Mouse (Mus musculus): Measurements from ENCODE around the gene Gm4869. TPM values are rescaled to one million over a fixed set of nuclear protein-coding genes. Genes with fewer than 3 reads are reported as not detected.
"Not testable (repeated sequence)": the region's sequence is repeated elsewhere in the genome, so short reads cannot be mapped to it uniquely, and the experiment has no call there.

Gm4869 gene
- total RNA-seq (2017) = not detected in 3 replicates

- no peak for ATAC-seq (replicated peaks; ENCODE audit: insufficient number of reproducible peaks, low FRiP score, low TSS enrichment, poor library complexity, severe bottlenecking)
Observed at GRCm38 (mm10) chr5:140445345-140445744, at the start of gene Gm4869. Gm4869 (plus strand) TSS chr5:140445645.

DNA sequence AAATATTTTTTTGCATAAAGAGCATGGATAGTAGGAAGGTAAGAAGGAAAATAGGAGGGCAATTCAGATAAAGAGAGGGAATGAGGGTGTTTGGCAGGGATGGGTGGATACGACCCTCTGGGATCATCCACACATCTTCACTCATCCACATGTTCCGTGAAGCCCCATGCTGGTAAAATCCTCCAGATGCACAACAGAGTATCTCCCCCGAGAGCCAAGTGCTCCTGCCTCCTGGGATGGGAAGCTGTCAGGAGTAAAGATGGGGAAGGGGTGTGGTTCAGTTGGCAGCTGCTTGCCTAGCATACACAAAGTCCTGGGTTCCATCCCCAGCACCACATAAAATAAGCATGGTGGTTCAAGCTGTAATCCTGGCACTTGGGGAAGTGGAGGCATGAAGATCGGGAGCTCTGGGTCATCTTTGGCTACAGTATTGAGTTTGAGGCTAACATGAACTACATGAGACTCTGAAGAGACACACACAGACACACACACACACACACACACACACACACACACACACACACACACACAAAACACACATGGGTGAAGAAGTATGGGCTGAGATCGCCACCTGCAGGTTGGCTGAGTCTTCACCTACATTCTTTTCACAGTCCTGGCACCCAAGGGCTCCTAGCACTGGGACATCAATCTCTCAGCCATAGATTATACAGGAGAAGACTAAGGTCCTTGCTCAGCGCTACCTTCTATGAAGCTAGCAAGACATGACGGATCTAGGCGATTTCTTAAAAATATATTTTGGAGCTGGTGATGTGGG, 49.1 kb upstream of the Gm4869 start:
- ATAC-seq (replicated peaks; ENCODE audit: insufficient number of reproducible peaks, low FRiP score, low TSS enrichment, poor library complexity, severe bottlenecking) = 0 out of 2 replicates have a peak, but pooled peaks have one; percentile 50

GRCm38 (mm10) chr5:140402640-140403270, 42.7 kb upstream of the Gm4869 start:
- ATAC-seq (replicated peaks; ENCODE audit: insufficient number of reproducible peaks, low FRiP score, low TSS enrichment, poor library complexity, severe bottlenecking) = no peak

- ATAC-seq (replicated peaks; ENCODE audit: insufficient number of reproducible peaks, low FRiP score, low TSS enrichment, poor library complexity, severe bottlenecking) = no peak
Observed at GRCm38 (mm10) chr5:140405126-140405525, 40.3 kb upstream of the Gm4869 start.

- no peak for ATAC-seq (replicated peaks; ENCODE audit: insufficient number of reproducible peaks, low FRiP score, low TSS enrichment, poor library complexity, severe bottlenecking)
Observed at GRCm38 (mm10) chr5:140406666-140407065, 38.8 kb upstream of the Gm4869 start.

- no peak for ATAC-seq (replicated peaks; ENCODE audit: insufficient number of reproducible peaks, low FRiP score, low TSS enrichment, poor library complexity, severe bottlenecking)
Observed at GRCm38 (mm10) chr5:140408801-140409200, 36.6 kb upstream of the Gm4869 start.

DNA sequence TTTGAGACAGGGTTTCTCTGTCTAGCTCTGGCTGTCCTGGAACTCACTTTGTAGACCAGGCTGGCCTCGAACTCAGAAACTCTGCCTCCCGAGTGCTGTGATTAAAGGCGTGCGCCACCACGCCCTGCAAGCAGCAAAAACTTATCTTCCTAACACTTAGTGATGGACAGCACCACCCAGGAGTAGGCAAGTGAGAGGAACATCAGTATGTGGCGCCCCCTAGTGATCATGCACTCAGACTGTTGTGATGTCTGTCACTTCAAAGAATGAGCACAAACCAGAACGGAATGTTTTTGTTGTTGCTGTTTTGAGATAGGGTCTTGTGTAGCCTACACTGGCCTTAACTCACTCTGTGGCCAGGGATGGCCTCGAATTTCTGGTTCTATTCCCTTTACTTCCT, 34.1 kb upstream of the Gm4869 start:
- peak; percentile 66 for ATAC-seq (replicated peaks; ENCODE audit: insufficient number of reproducible peaks, low FRiP score, low TSS enrichment, poor library complexity, severe bottlenecking)

DNA sequence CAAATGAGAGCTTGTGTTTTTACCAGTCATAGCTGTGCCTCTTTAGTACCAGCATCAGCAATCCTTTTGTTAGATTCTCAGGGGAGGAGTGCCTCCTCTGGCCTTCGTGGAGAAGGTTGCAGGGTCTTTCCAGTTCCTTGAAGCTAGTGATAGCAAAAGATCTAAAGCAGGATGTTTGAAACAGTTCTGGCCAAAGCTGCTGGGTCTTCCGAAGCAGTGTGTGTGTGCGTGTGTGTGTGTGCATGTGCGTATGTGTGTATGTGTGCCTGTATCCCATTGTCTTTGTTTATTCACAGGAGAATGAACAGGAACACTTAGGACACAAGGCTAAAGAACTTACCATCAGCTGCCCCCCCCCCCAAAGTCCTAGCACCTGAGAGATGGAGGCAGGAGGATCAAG, 30.8 kb upstream of the Gm4869 start:
- no peak for ATAC-seq (replicated peaks; ENCODE audit: insufficient number of reproducible peaks, low FRiP score, low TSS enrichment, poor library complexity, severe bottlenecking)

DNA sequence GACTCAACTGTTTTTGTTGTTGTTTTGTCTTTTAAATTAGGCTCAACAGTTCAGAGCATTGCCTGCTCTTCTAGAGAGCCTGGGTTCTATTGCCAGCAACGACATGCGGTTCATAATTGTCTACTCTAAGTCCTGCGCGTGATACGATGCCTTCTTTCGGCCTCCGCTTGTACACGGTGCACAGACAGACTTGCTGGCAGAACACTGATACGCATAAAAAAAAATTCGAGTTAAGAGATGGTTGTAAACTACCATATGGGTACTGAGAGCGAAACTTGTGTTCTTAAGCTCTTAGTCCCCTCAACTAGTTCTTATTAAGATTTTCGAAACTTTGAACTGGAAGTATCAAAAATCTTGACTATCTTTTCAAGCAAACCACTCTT, 27.3 kb upstream of the Gm4869 start:
- ATAC-seq (replicated peaks; ENCODE audit: insufficient number of reproducible peaks, low FRiP score, low TSS enrichment, poor library complexity, severe bottlenecking) = no peak

GRCm38 (mm10) chr5:140418489-140419441, 26.7 kb upstream of the Gm4869 start, which contains the start of gene Eif3b:
Eif3b (plus strand) TSS chr5:140419328.
- peak; percentile 91 for ATAC-seq (replicated peaks; ENCODE audit: insufficient number of reproducible peaks, low FRiP score, low TSS enrichment, poor library complexity, severe bottlenecking)

- 0 out of 2 replicates have a peak, but pooled peaks have one; percentile 7 for ATAC-seq (replicated peaks; ENCODE audit: insufficient number of reproducible peaks, low FRiP score, low TSS enrichment, poor library complexity, severe bottlenecking)
Observed at GRCm38 (mm10) chr5:140419442-140420080, 25.9 kb upstream of the Gm4869 start.

DNA sequence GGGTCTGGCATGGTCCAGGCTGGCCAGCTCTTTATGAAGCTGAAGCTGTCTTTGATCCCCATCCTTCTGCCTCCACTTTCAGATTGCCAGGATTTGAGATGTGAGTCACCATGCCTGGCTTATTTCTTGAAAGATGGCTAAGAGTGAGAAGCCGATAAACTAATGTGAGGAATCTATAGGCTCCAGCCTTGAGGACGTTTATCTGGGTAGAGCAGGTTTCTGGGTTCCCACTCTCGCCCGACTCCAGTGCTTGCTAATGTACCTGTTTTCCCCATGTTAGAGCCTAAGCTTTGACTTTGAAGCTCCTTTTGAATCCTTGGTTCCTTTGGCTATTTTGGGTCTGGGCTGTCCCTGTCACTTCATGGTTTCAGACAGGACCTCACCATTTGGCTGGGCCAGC, 24.8 kb upstream of the Gm4869 start:
- ATAC-seq (replicated peaks; ENCODE audit: insufficient number of reproducible peaks, low FRiP score, low TSS enrichment, poor library complexity, severe bottlenecking) = no peak

DNA sequence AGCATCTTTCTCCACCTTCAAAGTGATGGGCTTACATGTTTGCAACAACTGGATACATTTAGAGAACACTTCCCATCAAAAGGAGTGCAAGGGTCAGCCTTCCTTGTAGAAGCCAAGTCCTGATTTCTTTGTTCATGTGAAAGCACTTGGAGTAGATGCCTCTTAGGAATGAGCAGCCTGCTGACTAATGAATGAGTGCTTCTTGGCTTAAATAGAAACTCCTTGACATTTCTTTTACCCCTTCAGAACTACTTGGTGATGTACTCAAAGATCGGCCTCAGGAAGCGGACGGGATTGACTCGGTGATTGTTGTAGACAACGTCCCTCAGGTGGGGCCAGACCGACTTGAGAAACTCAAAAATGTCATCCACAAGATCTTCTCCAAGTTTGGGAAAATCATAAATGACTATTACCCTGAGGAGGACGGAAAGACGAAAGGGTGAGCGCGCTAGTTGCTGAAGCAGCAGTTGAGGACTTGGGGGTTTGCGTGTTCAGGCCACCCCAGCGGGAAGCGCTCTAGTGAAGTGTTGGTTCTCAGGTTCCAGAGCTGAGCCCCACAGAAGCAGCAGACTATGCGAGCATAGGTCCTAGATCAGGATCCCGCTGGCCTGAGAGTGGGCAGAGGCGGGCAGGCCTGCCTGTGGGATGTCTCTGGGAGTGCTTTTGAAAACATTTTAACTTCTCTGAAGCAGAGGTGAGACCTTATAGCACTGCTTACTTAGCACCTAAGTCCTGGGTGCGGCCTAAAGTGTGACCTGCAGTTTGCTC, 20.2 kb upstream of the Gm4869 start:
- no peak for ATAC-seq (replicated peaks; ENCODE audit: insufficient number of reproducible peaks, low FRiP score, low TSS enrichment, poor library complexity, severe bottlenecking)

- ATAC-seq (replicated peaks; ENCODE audit: insufficient number of reproducible peaks, low FRiP score, low TSS enrichment, poor library complexity, severe bottlenecking) = not testable (repeated sequence)
Observed at GRCm38 (mm10) chr5:140439117-140439516, 6.3 kb upstream of the Gm4869 start.

DNA sequence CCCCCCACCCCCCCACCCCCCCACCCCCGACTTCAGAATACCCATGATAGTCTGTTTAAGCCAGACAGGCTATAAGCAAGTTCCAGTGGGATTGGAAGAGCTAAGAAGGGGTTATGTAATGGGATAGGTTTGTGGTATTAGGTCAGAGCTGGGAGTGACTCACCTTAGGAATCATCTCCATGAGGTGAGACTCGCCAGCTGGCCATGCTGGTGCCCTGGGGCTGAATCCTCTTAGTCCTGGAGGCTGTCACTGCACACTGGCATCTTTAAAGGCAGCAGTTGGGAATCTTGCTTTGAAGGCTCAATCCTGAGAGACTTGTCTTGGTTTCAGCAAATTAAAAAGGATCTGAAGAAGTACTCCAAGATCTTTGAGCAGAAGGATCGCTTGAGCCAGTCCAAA, 4.0 kb upstream of the Gm4869 start:
- ATAC-seq (replicated peaks; ENCODE audit: insufficient number of reproducible peaks, low FRiP score, low TSS enrichment, poor library complexity, severe bottlenecking) = no peak

DNA sequence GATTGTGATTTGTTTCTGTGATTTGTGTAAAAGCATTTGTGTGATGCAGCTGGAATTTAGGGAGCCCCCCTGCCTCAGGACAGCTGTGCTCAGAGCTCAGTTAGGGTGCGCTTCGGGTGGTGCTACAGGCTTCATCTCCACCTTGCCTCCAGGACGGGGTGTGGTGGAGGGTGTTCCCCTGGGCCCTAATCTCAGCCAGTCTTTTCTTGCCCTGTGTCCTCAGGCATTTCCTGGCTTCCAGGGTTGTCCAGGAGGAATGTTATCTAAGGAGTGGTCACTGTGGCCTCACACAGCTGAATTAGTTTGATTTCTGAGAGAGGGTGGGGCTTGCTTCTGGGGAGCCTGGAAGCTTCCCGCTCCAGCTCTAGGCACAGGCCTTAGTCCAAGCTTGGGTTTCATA, 1.4 kb upstream of the Gm4869 start:
- ATAC-seq (replicated peaks; ENCODE audit: insufficient number of reproducible peaks, low FRiP score, low TSS enrichment, poor library complexity, severe bottlenecking) = no peak

DNA sequence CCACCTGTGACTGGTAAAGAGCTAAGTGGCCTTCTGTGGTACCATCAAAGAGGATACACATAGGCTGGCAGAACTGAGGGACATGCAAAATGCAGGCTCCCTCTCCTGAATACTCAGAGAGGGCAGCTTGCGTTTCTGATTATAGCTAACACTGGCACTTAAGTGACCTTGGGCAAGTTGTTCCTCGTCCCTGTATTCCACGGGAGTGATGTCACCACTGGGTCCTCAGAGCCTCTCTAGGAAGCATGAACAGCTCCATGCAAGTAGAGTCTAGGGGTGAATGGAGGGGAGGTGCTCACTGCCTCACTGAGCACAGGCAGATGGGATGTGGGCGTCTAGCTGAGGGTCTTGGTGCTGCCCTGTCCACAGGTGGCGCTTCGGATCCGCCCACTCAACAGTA, 609 bp downstream of the Gm4869 start:
- no peak for ATAC-seq (replicated peaks; ENCODE audit: insufficient number of reproducible peaks, low FRiP score, low TSS enrichment, poor library complexity, severe bottlenecking)

- ATAC-seq (replicated peaks; ENCODE audit: insufficient number of reproducible peaks, low FRiP score, low TSS enrichment, poor library complexity, severe bottlenecking) = no peak
Observed at GRCm38 (mm10) chr5:140454488-140454887, 9.0 kb downstream of the Gm4869 start.
